Mouse (Mus musculus): ENCODE measurements at regions not wholly inside any gene's neighbourhood (a gene's known extent, or its start where the extent isn't known, plus 50 kb on each side); places are given as distances from the start of the nearest gene placed in this dataset.

GRCm38 (mm10) chr16:53480664-53481063 lies 1026.8 kb upstream of the Alcam start:
- no peak for DNase-seq

GRCm38 (mm10) chr16:53439511-53439910 lies 985.6 kb upstream of the Alcam start:
- DNase-seq: no peak

- no peak for DNase-seq
Observed at GRCm38 (mm10) chr16:53418416-53418815, 964.5 kb upstream of the Alcam start.

GRCm38 (mm10) chr16:53385176-53385575 lies 931.3 kb upstream of the Alcam start:
- no peak for DNase-seq

GRCm38 (mm10) chr16:53342153-53342552 lies 888.3 kb upstream of the Alcam start:
- no peak for DNase-seq

- no peak for DNase-seq
Observed at GRCm38 (mm10) chr16:53326353-53326752, 872.5 kb upstream of the Alcam start.

- DNase-seq: no peak
Observed at GRCm38 (mm10) chr16:53292081-53292480, 838.2 kb upstream of the Alcam start.

GRCm38 (mm10) chr16:53282014-53282413 lies 828.1 kb upstream of the Alcam start:
- DNase-seq: no peak

GRCm38 (mm10) chr16:53266116-53266515 lies 812.2 kb upstream of the Alcam start:
- DNase-seq: peak; percentile 77

GRCm38 (mm10) chr16:53245365-53245764 lies 791.5 kb upstream of the Alcam start:
- DNase-seq: no peak

- DNase-seq: no peak
Observed at GRCm38 (mm10) chr16:53242126-53242537, 788.3 kb upstream of the Alcam start.

GRCm38 (mm10) chr16:53218886-53219285 lies 765.0 kb upstream of the Alcam start:
- DNase-seq: no peak

- no peak for DNase-seq
Observed at GRCm38 (mm10) chr16:53201449-53201848, 747.6 kb upstream of the Alcam start.

GRCm38 (mm10) chr16:53186444-53186843 lies 732.6 kb upstream of the Alcam start:
- no peak for DNase-seq

GRCm38 (mm10) chr16:53156352-53156751 lies 702.5 kb upstream of the Alcam start:
- DNase-seq: no peak

GRCm38 (mm10) chr16:53130677-53131076 lies 676.8 kb upstream of the Alcam start:
- DNase-seq: no peak

- DNase-seq: no peak
Observed at GRCm38 (mm10) chr16:53108726-53109125, 654.9 kb upstream of the Alcam start.

- no peak for DNase-seq
Observed at GRCm38 (mm10) chr16:53095396-53095929, 641.6 kb upstream of the Alcam start.

- peak; percentile 45 for DNase-seq
Observed at GRCm38 (mm10) chr16:53073856-53074568, 620.1 kb upstream of the Alcam start.

- no peak for DNase-seq
Observed at GRCm38 (mm10) chr16:53071887-53072682, 618.2 kb upstream of the Alcam start.

GRCm38 (mm10) chr16:53064151-53064550 lies 610.3 kb upstream of the Alcam start:
- DNase-seq: no peak

- DNase-seq: no peak
Observed at GRCm38 (mm10) chr16:53063061-53063460, 609.2 kb upstream of the Alcam start.

GRCm38 (mm10) chr16:53026056-53026455 lies 572.2 kb upstream of the Alcam start:
- DNase-seq: no peak

- DNase-seq: no peak
Observed at GRCm38 (mm10) chr16:53011847-53012246, 558.0 kb upstream of the Alcam start.
